Mouse (Mus musculus) ES-E14 (cell line): ENCODE results near the gene Ldlr.

Experiments
- CHD2 ChIP-seq: IDR thresholded peaks from 2 replicates; pipeline ENCODE4 v1.6.1; 2014; ENCODE audit warnings: mild to moderate bottlenecking, low read depth, low read length, inconsistent platforms
- HCFC1 ChIP-seq: IDR thresholded peaks from 2 replicates; pipeline ENCODE4 v1.6.1; 2012; ENCODE audit warnings: low read length, inconsistent platforms, borderline replicate concordance; ENCODE audit not compliant: insufficient read depth
- MAFK ChIP-seq: IDR thresholded peaks from 2 replicates; pipeline ENCODE4 v1.6.1; 2014; ENCODE audit warnings: mild to moderate bottlenecking, low read depth, low read length, inconsistent platforms; ENCODE audit not compliant: insufficient read depth
- ZC3H11A ChIP-seq: IDR thresholded peaks from 2 replicates; pipeline ENCODE4 v1.6.1; 2012; ENCODE audit warnings: low read depth, mild to moderate bottlenecking, inconsistent platforms, low read length, borderline replicate concordance
- ZNF384 ChIP-seq: IDR thresholded peaks from 2 replicates; pipeline ENCODE4 v1.6.1; 2012; ENCODE audit warnings: low read depth, low read length, inconsistent platforms

GRCm38 (mm10) chr9:21717015-21717414 is 6.3 kb upstream of the Ldlr start:
- no peak for TF ChIP-seq CHD2
- no peak for TF ChIP-seq HCFC1
- TF ChIP-seq MAFK, result no peak
- TF ChIP-seq ZC3H11A, result no peak
- TF ChIP-seq ZNF384, result no peak
